Mouse (Mus musculus): ENCODE measurements around the gene Prr7. TPM values are rescaled to one million over a fixed set of nuclear protein-coding genes. Genes with fewer than 3 reads are reported as not detected.

Gene Prr7
- total RNA-seq, 2 experiments from 2014 or later = 0.56 to 1.2 TPM

DNA sequence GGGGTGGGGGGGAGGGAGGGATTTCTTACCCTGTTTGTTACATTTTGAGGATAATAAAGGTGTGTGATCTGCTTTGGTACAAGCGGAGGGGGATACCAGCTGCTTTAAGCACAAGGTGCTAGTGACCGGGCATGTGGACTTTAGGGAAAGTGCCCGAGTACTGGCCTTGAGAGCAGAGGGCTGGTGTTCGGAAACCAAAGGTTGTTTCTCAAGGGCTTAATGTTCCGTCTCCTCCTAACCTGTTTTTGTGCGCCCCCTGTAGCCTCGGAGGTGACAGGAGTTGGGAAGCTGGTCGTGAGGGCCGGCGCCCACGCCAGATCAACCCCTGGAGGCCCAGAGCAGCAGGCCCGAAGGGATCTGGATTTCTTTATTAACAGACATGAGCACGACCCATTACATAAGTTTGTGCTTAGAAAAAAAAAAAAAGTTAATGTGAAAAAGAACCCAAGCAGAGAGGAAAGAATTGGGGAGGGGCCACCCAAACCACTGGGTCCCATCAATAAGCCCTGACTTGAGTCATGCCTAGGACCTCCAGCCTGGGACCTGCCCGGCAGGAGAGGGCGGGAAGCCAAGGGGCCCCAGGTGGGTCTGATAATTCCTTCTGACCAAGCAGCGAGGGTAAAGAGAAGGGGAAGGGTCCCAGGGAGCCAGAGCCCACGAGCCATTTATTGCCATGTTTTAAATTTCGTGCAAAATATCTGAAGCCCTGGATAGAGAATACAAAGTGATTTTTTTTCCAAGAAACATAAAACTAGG, 9.2 kb downstream of the Prr7 start:
- intact Hi-C loops (cut with DNase I) = no loop called here

DNA sequence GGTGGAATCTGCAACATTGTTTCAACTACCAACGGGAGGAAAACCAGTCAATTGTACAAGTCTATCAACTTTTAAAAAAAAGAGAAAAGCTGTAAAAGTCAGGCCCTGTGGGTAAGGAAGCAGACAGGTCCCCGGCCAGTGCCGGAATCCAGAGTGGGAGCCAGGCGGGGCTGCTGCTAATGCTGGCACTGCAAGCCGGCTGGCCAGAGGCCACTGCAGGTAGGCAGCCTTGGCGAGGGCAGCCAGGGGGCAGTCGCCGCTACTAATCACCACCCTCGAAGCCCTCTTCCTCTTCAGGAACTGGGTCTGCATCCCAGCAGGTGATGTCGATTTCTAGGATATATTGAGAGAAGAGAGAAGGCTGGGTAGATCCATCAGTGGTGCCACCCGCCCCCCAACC, 9.9 kb downstream of the Prr7 start:
- intact Hi-C loops (cut with DNase I) = no loop called here
- DNase-seq (ENCODE audit: low spot score) = no peak

More for the DNA sequence above, 9.2 kb downstream of the Prr7 start:
- DNase-seq (ENCODE audit: low spot score) = no peak

DNA sequence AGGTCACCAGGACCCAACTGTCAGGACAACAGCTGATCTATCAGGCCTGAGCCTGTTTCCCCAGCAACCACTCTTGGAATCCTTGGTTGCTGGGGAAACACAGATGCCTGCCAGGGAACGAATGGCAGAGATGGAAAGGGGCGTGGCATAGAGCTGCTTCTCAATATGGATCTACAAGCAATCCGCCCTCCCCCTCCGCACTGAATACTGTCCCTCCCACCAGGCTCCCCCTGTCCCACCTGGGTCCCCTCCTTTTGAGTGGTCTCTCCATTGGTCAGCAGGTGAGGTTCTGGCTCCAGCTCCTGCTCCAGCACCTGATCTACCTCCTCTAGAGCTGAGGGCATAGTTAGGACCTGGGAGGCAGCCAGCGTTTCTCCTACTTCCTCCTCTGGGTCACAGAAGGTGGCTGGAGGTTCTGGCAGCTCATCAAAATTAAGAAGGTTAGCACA, 10.6 kb downstream of the Prr7 start:
- no peak for DNase-seq (ENCODE audit: low spot score)
- intact Hi-C loops (cut with DNase I) = no loop called here

DNA sequence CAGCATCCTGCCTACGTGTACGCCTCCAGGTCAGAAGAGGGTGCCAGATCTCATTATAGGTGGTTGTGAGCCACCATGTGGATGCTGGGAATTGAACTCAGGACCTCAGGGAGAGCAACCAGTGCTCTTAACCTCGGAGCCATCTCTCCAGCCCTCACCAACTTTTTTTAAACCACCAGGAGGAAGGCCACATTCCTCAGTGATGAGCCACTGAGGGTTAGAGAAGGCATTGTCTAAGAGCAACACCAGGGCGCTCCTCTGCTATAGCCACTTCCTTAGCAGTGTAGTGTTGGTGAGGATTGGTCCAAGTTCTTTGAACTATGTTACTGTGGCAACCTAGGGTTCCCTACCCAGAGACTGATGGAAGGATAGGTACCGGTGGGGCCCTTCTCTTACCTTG, 11.7 kb downstream of the Prr7 start:
- intact Hi-C loops (cut with DNase I) = no loop called here
- no peak for DNase-seq (ENCODE audit: low spot score)

DNA sequence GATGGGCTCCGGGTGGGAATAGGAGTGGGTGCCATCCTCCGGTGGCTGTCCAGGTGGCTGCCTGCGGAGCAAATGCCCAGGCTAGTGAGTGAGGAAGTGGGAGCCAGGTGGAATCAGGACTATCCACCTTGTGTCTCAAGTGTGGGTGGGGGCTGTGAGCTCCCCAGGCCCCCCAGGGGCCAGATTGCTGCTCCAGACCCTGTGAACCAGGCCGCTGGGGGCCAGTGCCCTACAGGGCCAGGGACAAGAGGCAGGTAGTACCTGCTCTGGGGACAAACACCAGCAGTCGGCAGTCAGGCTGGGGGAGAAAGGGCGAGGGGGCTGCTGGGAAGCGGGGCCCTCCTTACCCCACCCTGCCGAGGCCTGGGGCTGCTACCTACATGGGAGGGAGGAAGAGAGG, 12.2 kb downstream of the Prr7 start:
- no peak for DNase-seq (ENCODE audit: low spot score)
- intact Hi-C loops (cut with DNase I) = no loop called here

DNA sequence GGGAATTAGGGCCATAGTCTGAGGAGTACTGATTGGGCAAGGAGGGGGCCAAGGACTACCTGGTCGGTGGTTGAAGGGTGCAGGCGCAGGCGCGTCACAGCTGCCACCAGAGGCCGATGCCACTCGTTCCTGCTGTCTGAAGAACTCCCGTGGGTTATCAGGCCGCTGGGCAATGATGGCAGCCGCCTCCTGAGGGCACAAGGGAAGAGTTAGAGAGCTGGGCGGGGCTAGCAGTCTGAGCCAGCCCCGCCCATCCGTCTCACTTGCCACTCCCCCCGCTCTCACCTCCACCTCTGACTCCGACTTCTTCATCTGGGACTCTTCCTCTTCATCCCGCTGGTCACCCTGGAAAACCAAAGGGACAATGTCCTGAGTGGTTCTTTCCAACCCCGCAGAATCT, 13.4 kb downstream of the Prr7 start:
- intact Hi-C loops (cut with DNase I) = no loop called here
- DNase-seq (ENCODE audit: low spot score) = no peak

DNA sequence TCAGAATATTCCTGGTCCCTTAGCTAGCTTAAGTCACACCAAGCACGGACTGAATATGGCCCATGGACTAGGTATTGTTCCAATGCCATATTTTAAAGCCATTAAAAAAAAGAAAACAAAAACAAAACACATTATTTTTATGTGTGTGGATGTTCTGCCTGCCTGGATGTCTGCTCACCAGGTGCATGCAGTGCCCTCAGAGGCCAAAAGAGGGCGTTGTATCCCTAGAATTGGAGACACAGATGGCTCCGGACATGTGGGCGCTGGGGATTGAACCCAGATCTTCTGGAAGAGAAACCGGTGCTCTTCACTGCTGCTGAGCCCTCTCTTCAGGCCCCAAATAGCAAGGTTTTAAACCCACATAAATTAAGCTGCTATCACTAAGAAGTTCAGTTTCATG, 14.0 kb downstream of the Prr7 start:
- intact Hi-C loops (cut with DNase I) = no loop called here
- no peak for DNase-seq (ENCODE audit: low spot score)

DNA sequence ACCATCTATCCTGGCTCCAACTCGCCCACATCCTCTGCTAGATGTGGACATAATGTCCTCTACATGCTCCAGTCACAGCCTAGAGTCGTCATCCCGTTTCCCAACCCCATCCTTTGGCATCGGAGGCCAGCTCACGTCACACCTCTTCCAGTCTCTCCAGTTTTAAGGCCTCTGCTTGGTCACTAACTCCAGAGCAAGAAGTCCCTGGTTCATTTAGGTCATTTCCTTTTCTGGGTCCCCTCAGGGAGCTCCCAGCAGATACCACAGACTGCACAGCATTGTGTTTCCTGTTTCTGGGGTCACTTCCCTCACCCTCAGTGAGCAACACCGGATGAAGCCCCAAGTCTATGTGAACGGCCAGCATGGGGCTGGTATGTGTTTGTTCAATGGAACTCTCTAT, 14.9 kb downstream of the Prr7 start:
- peak; percentile 54 for DNase-seq (ENCODE audit: low spot score)
- intact Hi-C loops (cut with DNase I) = no loop called here

DNA sequence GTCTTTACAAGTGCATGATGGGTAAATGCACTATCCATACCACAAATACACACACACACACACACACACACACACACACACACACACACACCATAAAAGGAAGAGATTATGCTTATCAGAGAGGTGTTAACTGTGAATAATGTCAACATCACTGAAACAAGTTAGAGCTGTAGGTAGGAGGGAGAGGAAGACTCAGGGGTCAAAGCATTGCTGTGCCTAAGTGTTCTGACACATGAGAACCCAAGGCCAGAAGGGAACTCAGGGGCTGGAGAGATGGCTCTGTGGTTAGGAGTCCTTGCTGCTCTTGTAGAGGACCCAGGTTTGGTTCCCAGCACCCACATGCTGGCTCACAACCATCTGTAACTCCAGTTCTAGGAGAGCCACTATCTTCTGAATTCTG, 15.9 kb downstream of the Prr7 start:
- intact Hi-C loops (cut with DNase I) = no loop called here
- no peak for DNase-seq (ENCODE audit: low spot score)

DNA sequence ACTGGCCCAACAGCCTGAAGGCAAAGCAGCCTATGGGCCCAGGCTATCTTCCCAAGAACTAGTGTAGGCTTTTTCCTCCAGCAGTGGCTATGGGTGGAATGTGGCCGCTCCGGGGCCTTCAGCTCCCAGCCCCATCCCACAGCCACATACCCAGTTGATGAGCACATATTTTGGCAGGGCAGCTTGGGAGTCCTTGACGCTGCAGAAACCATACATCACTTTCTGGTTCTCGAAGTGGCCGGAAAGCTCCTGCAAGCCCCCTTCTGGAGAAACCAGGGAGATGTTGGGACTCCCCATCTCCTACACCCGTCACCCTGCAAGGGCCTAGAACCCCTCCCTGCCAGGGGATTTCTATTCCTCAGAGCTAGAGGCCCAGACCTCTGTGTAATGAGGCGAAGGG, 18.5 kb downstream of the Prr7 start:
- no peak for DNase-seq (ENCODE audit: low spot score)
- intact Hi-C loops (cut with DNase I) = no loop called here

DNA sequence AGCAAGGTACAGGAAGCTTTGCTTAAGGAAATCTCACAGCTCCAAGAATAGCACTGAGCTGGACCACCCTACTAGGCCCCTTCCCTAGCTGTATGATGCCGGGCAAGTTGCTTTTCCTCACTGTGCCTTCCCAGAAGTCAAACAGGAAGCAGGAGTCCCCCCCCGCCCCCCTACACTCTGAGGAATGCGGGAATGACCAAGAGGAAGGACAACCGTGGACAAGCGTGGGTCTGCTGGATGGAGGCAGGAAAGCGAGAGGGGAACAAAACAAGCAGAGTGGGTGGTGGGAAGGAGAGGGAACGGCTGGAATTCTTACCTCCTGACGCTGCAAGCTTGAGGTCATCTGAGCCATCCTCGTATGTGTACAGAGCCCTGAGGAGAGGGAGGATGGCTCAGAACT, 19.0 kb downstream of the Prr7 start:
- intact Hi-C loops (cut with DNase I) = no loop called here
- DNase-seq (ENCODE audit: low spot score) = no peak

DNA sequence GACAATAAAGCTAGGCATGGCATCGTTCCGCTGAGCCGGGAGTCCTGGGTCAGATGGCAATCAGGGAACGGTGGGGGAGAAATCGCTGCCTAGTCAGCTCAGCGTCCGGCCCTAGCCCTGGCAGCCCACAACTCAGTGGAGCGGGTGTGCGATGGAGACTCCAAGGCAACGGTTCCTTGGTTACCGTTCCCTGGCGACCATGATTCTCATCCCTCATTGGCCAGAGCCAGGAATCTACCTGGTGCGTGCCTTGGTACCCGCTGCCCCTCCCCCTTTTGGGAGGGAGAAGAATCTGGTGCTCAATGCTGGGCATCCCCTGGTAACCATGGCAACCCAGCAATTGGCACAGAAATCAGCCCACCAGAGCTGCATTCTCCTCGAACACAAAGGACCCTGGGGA, 19.5 kb downstream of the Prr7 start:
- intact Hi-C loops (cut with DNase I) = no loop called here
- DNase-seq (ENCODE audit: low spot score) = no peak

DNA sequence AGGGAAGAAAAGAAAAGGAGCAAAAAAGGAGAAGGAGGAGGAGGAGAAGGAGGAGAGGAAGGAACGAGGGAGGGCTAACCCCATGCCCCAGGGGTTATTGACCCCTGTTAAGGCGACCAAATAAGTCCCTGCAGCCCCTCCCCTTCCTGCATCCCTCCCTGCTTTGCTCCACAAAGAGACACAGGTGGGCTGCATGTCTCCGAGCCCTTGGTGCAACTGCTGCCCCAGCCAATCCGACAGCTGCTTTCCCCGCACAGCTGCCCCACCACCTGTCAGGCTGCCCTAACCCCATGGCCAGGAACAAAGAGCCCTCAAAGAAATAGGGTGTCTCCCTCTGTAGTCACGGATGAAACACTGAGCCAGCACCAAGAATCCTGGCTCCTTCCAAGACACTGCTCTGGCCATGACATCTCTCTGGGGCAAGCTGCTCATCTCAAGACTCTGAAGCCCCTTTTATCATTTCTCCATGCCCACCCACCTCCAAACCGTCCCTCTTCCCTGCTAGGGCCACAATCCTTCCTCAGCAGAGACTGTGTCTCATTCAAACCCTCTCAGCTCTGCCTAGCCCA, 20.5 kb downstream of the Prr7 start:
- no peak for DNase-seq (ENCODE audit: low spot score)
- intact Hi-C loops (cut with DNase I) = no loop called here

DNA sequence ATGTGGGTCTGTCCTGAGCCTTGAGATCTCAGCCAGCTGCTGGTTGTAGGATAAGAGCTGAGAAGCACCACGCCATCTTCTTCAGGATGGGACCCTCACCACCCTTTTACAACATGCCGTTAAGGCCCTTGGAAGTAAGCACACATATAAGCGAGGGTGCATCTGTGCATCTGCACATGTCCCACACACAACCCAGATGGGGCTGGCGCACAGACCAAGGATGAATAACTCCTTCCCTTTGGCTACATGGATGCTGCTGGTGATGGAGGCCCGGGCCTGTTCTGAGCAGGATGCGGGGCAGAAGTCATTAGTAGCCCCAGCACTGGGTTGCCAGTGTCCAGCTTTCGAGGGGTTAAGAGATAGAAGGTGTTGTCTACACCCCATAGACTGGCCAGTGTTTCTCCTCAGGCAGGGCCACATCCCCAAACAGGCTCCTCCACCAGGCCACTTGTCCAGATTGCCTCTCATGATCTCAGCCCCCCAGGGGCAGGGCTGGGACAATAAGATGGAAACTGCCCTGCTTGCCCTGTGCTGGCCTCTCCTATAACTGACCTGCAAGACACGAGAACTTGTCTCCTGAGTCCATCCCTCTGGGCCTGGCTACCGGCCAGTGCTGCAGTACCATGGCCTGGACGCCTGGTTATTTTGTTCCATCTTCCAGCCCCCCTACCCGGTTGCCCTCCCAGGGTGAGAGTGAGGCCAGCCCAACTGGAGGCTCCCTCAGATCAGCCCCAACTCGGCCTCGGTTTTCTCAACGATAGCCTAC, 22.1 kb downstream of the Prr7 start:
- intact Hi-C loops (cut with DNase I) = no loop called here
- no peak for DNase-seq (ENCODE audit: low spot score)

DNA sequence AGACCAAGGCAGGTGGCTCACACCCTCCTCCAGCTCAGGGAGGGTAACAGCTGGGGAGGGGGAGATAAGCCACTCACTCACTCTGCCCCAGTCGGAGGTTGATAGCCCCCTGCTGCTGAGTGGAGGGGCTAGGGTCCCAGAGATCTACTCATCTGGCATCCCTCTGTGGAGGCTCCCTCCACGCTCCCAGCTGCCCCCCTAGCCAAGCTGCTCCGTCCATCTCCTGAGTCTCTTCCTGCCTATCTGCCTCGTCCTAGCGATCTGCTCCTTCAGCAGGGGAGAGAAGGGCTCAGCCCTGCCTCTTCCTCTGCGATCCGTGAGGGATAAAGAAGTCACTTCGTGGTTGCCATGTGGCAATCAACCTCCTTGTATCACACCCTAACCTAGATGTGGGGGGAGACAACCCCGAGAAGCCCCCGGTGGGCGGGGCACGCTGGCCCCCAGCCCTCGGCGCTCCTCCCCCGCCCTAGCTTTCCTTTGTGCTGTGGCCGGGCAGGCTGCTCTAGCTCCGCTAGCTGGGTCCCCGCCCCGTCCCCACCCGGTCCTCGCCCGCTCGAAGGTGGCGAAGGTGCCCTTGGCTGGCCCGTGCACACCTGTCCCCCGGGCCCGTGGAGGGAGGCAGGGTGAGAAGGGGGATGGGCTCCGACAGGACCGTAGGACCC, 23.0 kb downstream of the Prr7 start:
- intact Hi-C loops (cut with DNase I) = no loop called here
- no peak for DNase-seq (ENCODE audit: low spot score)

DNA sequence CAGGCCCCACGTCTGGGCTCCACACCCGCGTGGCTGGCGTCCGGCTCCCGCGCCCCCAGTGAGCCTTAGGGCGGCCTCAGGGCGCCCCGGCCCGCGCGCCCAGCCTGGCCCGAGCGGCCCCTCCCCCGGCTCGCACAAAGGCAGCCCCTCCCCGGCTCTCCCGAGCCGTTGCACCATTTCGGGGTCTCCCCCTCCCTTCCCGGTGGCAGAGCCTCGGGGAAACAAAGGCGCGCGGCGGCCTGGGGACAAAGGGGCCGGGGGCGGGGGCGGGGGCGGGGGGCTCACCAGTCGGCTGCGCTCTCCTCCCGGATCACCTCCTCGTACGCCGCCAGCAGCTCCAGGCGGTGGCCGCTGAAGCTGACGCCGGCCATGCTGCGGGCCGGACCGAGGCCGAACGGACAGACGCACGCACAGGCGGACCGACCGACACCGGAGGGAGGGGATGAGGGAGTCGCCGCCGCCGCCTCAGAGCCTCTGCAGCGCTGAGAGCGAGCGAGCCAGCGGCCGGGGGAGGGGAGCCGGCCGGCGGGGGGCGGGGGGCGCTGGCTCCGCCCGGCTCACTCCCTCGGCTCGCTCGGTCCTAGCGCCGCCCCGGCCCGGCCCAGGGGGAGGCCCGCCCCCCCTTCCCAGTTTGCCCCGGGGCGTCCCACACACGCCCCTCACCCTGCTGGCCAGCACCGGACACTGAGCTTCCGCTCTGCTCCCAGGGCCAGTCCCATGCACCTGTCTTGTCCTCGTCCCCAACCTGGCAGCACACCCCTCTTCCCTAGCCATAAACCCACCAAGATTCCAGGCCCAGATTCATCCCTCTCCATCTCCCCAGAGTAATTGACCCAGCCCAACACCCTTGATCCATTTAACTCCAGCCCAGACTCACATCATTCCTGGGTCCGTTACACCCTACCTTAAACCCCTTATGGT, 23.8 kb downstream of the Prr7 start, which contains the start of gene Dbn1:
Dbn1 (minus strand) TSS at position 534 of the 921 bp plus-strand sequence.
- no peak for DNase-seq (ENCODE audit: low spot score)
- intact Hi-C loops (cut with DNase I) = no loop called here

DNA sequence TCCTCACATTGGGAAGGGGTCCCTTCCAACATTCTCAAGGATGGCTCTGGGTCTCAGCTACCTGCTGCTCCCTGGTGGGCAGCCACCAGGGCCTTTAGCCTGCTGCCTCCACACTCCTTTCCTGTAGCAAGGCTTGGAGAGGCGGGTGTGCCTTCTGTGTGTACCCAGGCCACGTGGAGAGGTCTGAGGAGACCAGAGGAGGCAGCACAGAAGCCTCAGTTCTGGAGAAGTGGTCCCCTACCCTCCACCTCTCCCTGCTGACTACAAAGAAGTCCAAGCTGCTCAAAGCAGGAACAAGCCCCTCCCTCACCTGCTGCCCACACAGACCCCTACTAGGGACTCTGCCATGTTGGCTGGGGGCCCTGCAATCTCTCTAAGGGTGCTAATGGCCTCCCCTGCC, 30.2 kb downstream of the Prr7 start:
- no peak for DNase-seq (ENCODE audit: low spot score)
- intact Hi-C loops (cut with DNase I) = no loop called here

DNA sequence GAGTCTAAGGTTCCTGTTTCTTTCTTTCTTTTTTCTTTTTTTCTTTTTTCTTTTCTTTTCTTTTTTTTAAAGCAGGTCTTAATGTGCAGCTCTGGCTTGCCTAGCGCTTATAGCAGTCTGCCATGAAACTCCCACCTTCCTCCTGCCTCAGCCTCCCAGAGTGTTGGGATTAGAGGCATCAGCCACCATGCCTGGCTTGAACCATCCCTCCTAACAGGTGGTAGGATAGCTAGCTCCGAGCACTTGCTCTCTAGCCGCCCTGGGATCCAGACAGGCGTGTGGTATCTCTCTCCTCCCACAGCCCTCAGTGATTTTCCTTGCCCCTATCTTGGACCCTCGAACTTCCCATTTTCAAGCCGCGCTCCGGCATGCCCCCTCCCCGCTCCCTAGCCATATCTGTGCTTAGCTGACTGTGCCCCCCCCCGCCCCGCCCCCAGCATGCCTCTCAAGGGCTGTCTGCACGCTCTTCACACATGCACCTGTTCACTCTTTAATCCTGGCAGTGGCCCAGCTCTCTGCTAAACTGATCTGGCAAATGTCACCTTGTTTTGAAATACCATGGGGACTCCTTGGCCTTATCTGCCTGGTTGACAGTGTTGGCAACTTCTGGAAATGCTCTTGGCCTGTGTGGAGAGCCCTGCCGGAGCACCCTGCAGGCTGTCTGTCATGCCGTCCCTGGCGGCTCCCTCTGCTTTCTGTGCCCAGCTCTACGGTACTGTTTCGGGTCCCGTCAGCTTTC, 31.0 kb downstream of the Prr7 start:
- intact Hi-C loops (cut with DNase I) = no loop called here
- DNase-seq (ENCODE audit: low spot score) = peak; percentile 44

DNA sequence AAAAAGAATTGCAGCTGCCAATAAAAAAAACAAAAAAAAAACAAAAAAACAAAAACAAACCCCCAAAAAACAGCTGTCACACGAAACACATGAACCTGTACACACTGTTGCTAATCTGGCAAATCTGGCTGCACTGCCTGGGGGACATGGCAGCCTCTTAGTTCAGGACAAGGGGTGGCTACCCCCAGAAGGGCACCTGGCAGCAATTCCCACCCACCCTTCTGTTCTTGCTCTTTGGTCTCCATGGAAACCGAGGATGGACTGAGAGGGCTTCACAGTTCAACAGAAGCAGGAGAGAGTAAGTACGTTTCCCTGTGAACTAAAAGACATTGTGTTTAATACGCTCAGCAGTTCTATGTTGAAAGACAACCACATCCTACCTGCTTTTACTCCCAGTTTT, 31.6 kb downstream of the Prr7 start:
- intact Hi-C loops (cut with DNase I) = no loop called here
- DNase-seq (ENCODE audit: low spot score) = no peak
